Mouse (Mus musculus): ENCODE data around the gene Thpo. TPM values are rescaled to one million over a fixed set of nuclear protein-coding genes. Genes with fewer than 3 reads are reported as not detected.
A peak's percentile ranks its signal among the peaks of the same experiment; 100 is the strongest.

Thpo gene
- not detected in 2 replicates for polyA plus RNA-seq (2011; ENCODE audit: insufficient read depth, insufficient read length, low replicate concordance, missing spikeins)

GRCm38 (mm10) chr16:20733731-20734730 lies at the start of gene Thpo:
Gene Thpo (minus strand): TSS chr16:20734511.
- H3K4me1 ChIP-seq (ENCODE audit: control insufficient read depth, insufficient read depth, low read length) = peaks cover 2% of the 10 kb centered on the region; the same call in 1 of the 2 replicates
- no peak within 1 kb of the TSS for H3K27ac ChIP-seq (ENCODE audit: control insufficient read depth, insufficient read depth, low read depth, low read length, poor library complexity)
- no peak within 1 kb of the TSS for H3K4me3 ChIP-seq (replicated peaks; ENCODE audit: control insufficient read depth, low read depth, low read length)
- 3% methylated on average over 45 of the region's 45 CpGs for WGBS
- TF ChIP-seq POLR2A (IDR thresholded peaks at IDR 0.05; ENCODE audit: borderline replicate concordance, control insufficient read depth, low read depth, low read length) = no peak
- TF ChIP-seq CTCF (IDR thresholded peaks at IDR 0.05; ENCODE audit: control insufficient read depth, insufficient read depth, low read length) = no peak

GRCm38 (mm10) chr16:20783891-20784290 lies 49.6 kb upstream of the Thpo start:
- Histone ChIP-seq H3K4me3 (replicated peaks; ENCODE audit: control insufficient read depth, low read depth, low read length) (no peak overlapping the region), H3K27ac (ENCODE audit: control insufficient read depth, insufficient read depth, low read depth, low read length, poor library complexity) (no peak overlapping the region), H3K4me1 (ENCODE audit: control insufficient read depth, insufficient read depth, low read length) (no peaks in the 10 kb centered on the region)
- no peak for TF ChIP-seq CTCF (IDR thresholded peaks at IDR 0.05; ENCODE audit: control insufficient read depth, insufficient read depth, low read length)
- no peak for TF ChIP-seq POLR2A (IDR thresholded peaks at IDR 0.05; ENCODE audit: borderline replicate concordance, control insufficient read depth, low read depth, low read length)
- WGBS = 85% methylated on average over 2 of the region's 2 CpGs

DNA sequence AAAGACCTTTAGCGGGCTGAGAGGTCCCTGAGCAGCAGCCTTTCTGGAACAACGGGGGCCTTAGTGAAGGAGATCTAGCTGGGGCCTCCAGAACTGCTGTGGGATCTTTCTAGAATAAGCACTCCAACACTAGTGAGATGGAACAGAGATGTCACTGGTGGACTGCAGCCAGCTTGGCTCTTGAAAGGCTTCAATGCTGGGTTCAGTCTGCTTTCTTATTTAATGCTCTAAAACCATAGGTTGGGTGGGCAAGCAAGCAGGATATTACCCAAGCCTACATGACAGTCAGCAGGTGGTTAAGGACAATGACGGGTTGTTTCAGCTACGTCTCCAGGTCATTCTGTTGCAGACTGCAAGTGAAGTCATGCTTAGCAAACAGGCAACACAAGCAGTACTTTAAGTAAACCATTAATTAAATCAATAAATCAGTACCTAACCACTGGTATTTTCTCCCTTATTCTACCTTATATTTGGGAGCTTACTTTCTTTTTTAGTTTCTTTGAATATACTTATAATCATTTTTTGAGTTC lies 46.9 kb upstream of the Thpo start:
- WGBS = 58% methylated on average over 4 of the region's 4 CpGs
- H3K4me1 ChIP-seq (ENCODE audit: control insufficient read depth, insufficient read depth, low read length) = no peaks in the 10 kb centered on the region
- H3K27ac ChIP-seq (ENCODE audit: control insufficient read depth, insufficient read depth, low read depth, low read length, poor library complexity) = no peak overlapping the region
- TF ChIP-seq CTCF (IDR thresholded peaks at IDR 0.05; ENCODE audit: control insufficient read depth, insufficient read depth, low read length) (no peak), POLR2A (IDR thresholded peaks at IDR 0.05; ENCODE audit: borderline replicate concordance, control insufficient read depth, low read depth, low read length) (no peak)
- H3K4me3 ChIP-seq (replicated peaks; ENCODE audit: control insufficient read depth, low read depth, low read length) = no peak overlapping the region

GRCm38 (mm10) chr16:20779846-20780245 lies 45.5 kb upstream of the Thpo start:
- no peak overlapping the region for H3K27ac ChIP-seq (ENCODE audit: control insufficient read depth, insufficient read depth, low read depth, low read length, poor library complexity)
- WGBS = 76% methylated on average over 3 of the region's 3 CpGs

GRCm38 (mm10) chr16:20775021-20775420 lies 40.7 kb upstream of the Thpo start:
- H3K27ac ChIP-seq (ENCODE audit: control insufficient read depth, insufficient read depth, low read depth, low read length, poor library complexity) = no peak overlapping the region
- H3K4me3 ChIP-seq (replicated peaks; ENCODE audit: control insufficient read depth, low read depth, low read length) = no peak overlapping the region
- 66% methylated on average over 5 of the region's 5 CpGs for WGBS
- H3K4me1 ChIP-seq (ENCODE audit: control insufficient read depth, insufficient read depth, low read length) = no peaks in the 10 kb centered on the region
- no peak for TF ChIP-seq POLR2A (IDR thresholded peaks at IDR 0.05; ENCODE audit: borderline replicate concordance, control insufficient read depth, low read depth, low read length)

More at GRCm38 (mm10) chr16:20779846-20780245, 45.5 kb upstream of the Thpo start:
- TF ChIP-seq CTCF (IDR thresholded peaks at IDR 0.05; ENCODE audit: control insufficient read depth, insufficient read depth, low read length) (no peak), POLR2A (IDR thresholded peaks at IDR 0.05; ENCODE audit: borderline replicate concordance, control insufficient read depth, low read depth, low read length) (no peak)
- Histone ChIP-seq H3K4me1 (ENCODE audit: control insufficient read depth, insufficient read depth, low read length) (no peaks in the 10 kb centered on the region), H3K4me3 (replicated peaks; ENCODE audit: control insufficient read depth, low read depth, low read length) (no peak overlapping the region)

GRCm38 (mm10) chr16:20765244-20765643 lies 30.9 kb upstream of the Thpo start:
- H3K27ac ChIP-seq (ENCODE audit: control insufficient read depth, insufficient read depth, low read depth, low read length, poor library complexity) = no peak overlapping the region
- 46% methylated on average over 9 of the region's 9 CpGs for WGBS
- TF ChIP-seq CTCF (IDR thresholded peaks at IDR 0.05; ENCODE audit: control insufficient read depth, insufficient read depth, low read length) = peak; percentile 74
- no peak for TF ChIP-seq POLR2A (IDR thresholded peaks at IDR 0.05; ENCODE audit: borderline replicate concordance, control insufficient read depth, low read depth, low read length)

DNA sequence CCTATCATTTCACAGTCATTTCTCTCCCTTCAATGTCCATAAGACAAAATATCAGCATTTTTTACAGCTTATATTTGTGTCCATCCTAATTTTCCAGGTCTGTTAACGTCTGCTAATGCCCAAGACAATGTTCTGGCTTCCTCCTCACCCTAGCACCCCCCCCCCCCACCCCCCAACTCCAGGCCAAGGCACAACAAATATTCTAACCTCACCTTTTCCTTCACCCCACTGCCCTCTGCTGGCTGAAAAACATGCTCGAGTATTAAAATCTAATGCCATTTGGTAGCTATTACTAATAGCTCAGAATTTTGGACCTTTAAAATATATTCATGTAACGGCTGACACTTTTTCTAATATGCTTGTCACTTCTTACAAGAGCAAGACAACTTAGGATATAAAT lies 27.4 kb upstream of the Thpo start:
- TF ChIP-seq CTCF (IDR thresholded peaks at IDR 0.05; ENCODE audit: control insufficient read depth, insufficient read depth, low read length) (no peak), POLR2A (IDR thresholded peaks at IDR 0.05; ENCODE audit: borderline replicate concordance, control insufficient read depth, low read depth, low read length) (no peak)
- H3K4me3 ChIP-seq (replicated peaks; ENCODE audit: control insufficient read depth, low read depth, low read length) = no peak overlapping the region
- WGBS = 5% methylated on average over 3 of the region's 3 CpGs
- H3K4me1 ChIP-seq (ENCODE audit: control insufficient read depth, insufficient read depth, low read length) = no peaks in the 10 kb centered on the region; the same call in 1 of the 2 replicates
- no peak overlapping the region for H3K27ac ChIP-seq (ENCODE audit: control insufficient read depth, insufficient read depth, low read depth, low read length, poor library complexity)

More at GRCm38 (mm10) chr16:20765244-20765643, 30.9 kb upstream of the Thpo start:
- no peak overlapping the region for H3K4me3 ChIP-seq (replicated peaks; ENCODE audit: control insufficient read depth, low read depth, low read length)
- H3K4me1 ChIP-seq (ENCODE audit: control insufficient read depth, insufficient read depth, low read length) = no peaks in the 10 kb centered on the region

- H3K4me3 ChIP-seq (replicated peaks; ENCODE audit: control insufficient read depth, low read depth, low read length) = no peak overlapping the region
- TF ChIP-seq POLR2A (IDR thresholded peaks at IDR 0.05; ENCODE audit: borderline replicate concordance, control insufficient read depth, low read depth, low read length) (no peak), CTCF (IDR thresholded peaks at IDR 0.05; ENCODE audit: control insufficient read depth, insufficient read depth, low read length) (no peak)
- H3K27ac ChIP-seq (ENCODE audit: control insufficient read depth, insufficient read depth, low read depth, low read length, poor library complexity) = no peak overlapping the region
- peaks cover 1% of the 10 kb centered on the region; the same call in 1 of the 2 replicates for H3K4me1 ChIP-seq (ENCODE audit: control insufficient read depth, insufficient read depth, low read length)
- 50% methylated on average over 1 of the region's 1 CpGs for WGBS
Observed at GRCm38 (mm10) chr16:20757385-20757784, 23.1 kb upstream of the Thpo start.

Data from bone marrow, adult 2 months (tissue).